Mouse (Mus musculus) mouse embryonic stem cell (cell line): ENCODE measurements around the gene Fgfr1op.

ENCODE experiments used
- in situ Hi-C, 2 experiments: fragments of 300-500 bp; cut with MboI; formaldehyde crosslinking; loops; 1 replicate in 1 of 2; 3 replicates in 1 of 2; pipeline ENCODE4 v1.14.3; 2019 to 2020; ENCODE audit warnings: low sequenced_read_pairs in 2 of 2, low pct_unique_long_range_greater_than_20kb in 1 of 2, mixed read lengths in 1 of 2; ENCODE audit not compliant: unreplicated experiment in 1 of 2

Fgfr1op gene

GRCm38 (mm10) chr17:8210675-8211074 is 45.4 kb downstream of the Fgfr1op start:
- in situ Hi-C loops = no loop called here

- in situ Hi-C loops = no loop called here
Observed at GRCm38 (mm10) chr17:8211399-8211798, 46.1 kb downstream of the Fgfr1op start.

- in situ Hi-C loops = no loop called here
Observed at GRCm38 (mm10) chr17:8214369-8214768, 49.1 kb downstream of the Fgfr1op start.

- in situ Hi-C loops = no loop called here
Observed at GRCm38 (mm10) chr17:8215016-8215745, 49.9 kb downstream of the Fgfr1op start.

- in situ Hi-C loops = no loop called here
Observed at GRCm38 (mm10) chr17:8223225-8223624, 57.9 kb downstream of the Fgfr1op start.

- in situ Hi-C loops = no loop called here
Observed at GRCm38 (mm10) chr17:8224072-8224471, 58.8 kb downstream of the Fgfr1op start.

- in situ Hi-C loops = no loop called here
Observed at GRCm38 (mm10) chr17:8225166-8225565, 59.9 kb downstream of the Fgfr1op start.

- in situ Hi-C loops = no loop called here
Observed at GRCm38 (mm10) chr17:8225746-8226145, 60.4 kb downstream of the Fgfr1op start.

- in situ Hi-C loops = no loop called here
Observed at GRCm38 (mm10) chr17:8228622-8229021, 63.3 kb downstream of the Fgfr1op start.

GRCm38 (mm10) chr17:8229607-8230006 is 64.3 kb downstream of the Fgfr1op start:
- in situ Hi-C loops = no loop called here

GRCm38 (mm10) chr17:8232089-8232488 is 66.8 kb downstream of the Fgfr1op start:
- in situ Hi-C loops = no loop called here

GRCm38 (mm10) chr17:8233618-8234214 is 68.4 kb downstream of the Fgfr1op start:
- in situ Hi-C loops = no loop called here

- in situ Hi-C loops = no loop called here
Observed at GRCm38 (mm10) chr17:8234537-8234936, 69.2 kb downstream of the Fgfr1op start.

- in situ Hi-C loops = no loop called here
Observed at GRCm38 (mm10) chr17:8235743-8236142, 70.4 kb downstream of the Fgfr1op start, which contains the start of gene Ccr6. Gene Ccr6, plus strand, starts transcription at chr17:8236043.

- in situ Hi-C loops = no loop called here
Observed at GRCm38 (mm10) chr17:8238012-8238710, 72.9 kb downstream of the Fgfr1op start.

GRCm38 (mm10) chr17:8239561-8239960 is 74.3 kb downstream of the Fgfr1op start:
- in situ Hi-C loops = no loop called here

- in situ Hi-C loops = no loop called here
Observed at GRCm38 (mm10) chr17:8240517-8240916, 75.2 kb downstream of the Fgfr1op start.

- in situ Hi-C loops = no loop called here
Observed at GRCm38 (mm10) chr17:8241645-8242044, 76.3 kb downstream of the Fgfr1op start.

GRCm38 (mm10) chr17:8242186-8242585 is 76.9 kb downstream of the Fgfr1op start:
- in situ Hi-C loops = no loop called here

- in situ Hi-C loops = no loop called here
Observed at GRCm38 (mm10) chr17:8244124-8244523, 78.8 kb downstream of the Fgfr1op start.
